Mouse (Mus musculus) midbrain, embryonic 12.5 days (tissue): ENCODE measurements around the gene Amdhd1. TPM values are rescaled to one million over a fixed set of nuclear protein-coding genes. Genes with fewer than 3 reads are reported as not detected.

Source experiments
- ATAC-seq: fragments of 200-750 bp; cut with Nextera tagmentation; 2 replicates; pipeline ENCODE4 v1.8.0; 2017; ENCODE audit warnings: low read depth, moderate TSS enrichment, moderate library complexity; ENCODE audit not compliant: low FRiP score
- H3K27ac ChIP-seq: fragments of 300-500 bp; sonication (generic); replicated peaks from 2 replicates; pipeline ENCODE4 v1.5.1; 2016; ENCODE audit warnings: mild to moderate bottlenecking
- H3K27me3 ChIP-seq: fragments of 300-500 bp; sonication (generic); 2 replicates; pipeline ENCODE4 v1.6.1; 2016; ENCODE audit warnings: mild to moderate bottlenecking
- H3K36me3 ChIP-seq: fragments of 300-500 bp; sonication (generic); 2 replicates; pipeline ENCODE4 v1.6.1; 2016
- H3K4me1 ChIP-seq: fragments of 300-500 bp; sonication (generic); 2 replicates; pipeline ENCODE4 v1.6.1; 2016
- H3K4me2 ChIP-seq: fragments of 300-500 bp; sonication (generic); replicated peaks from 2 replicates; pipeline ENCODE4 v1.6.1; 2016; ENCODE audit warnings: mild to moderate bottlenecking, moderate library complexity
- H3K4me3 ChIP-seq: fragments of 300-500 bp; sonication (generic); 2 replicates; pipeline ENCODE4 v1.5.1; 2016; ENCODE audit warnings: mild to moderate bottlenecking
- H3K9ac ChIP-seq: fragments of 300-500 bp; sonication (generic); replicated peaks from 2 replicates; pipeline ENCODE4 v1.6.1; 2016; ENCODE audit warnings: mild to moderate bottlenecking, moderate library complexity
- H3K9me3 ChIP-seq: fragments of 300-500 bp; sonication (generic); 2 replicates; pipeline ENCODE4 v1.6.1; 2016; ENCODE audit warnings: mild to moderate bottlenecking
- WGBS: fragments of 180-500 bp; shearing (Covaris S2); methylation state at CpG from one replicate; pipeline ENCODE4 v1.1.7; 2016; 5-methylcytosine and 5-hydroxymethylcytosine counted together
- polyA plus RNA-seq: library from polyadenylated mRNA; unstranded; fragments of >200 nt; fragmentation: Nextera tagmentation; extraction: Ambion mirVana; gene quantifications from 2 replicates; pipeline ENCODE4 v1.2.1, GENCODE M21; 2016

Amdhd1 gene
- polyA plus RNA-seq, 1 experiment from 2014 or later: not detected

- H3K9me3 ChIP-seq: no peaks in the 10 kb centered on the region
- H3K4me3 ChIP-seq: no peak overlapping the region
- no peaks in the 10 kb centered on the region for H3K36me3 ChIP-seq
- no peak overlapping the region for H3K27ac ChIP-seq
- peaks cover 18% of the 10 kb centered on the region for H3K4me1 ChIP-seq
- WGBS: 94% methylated on average over 2 of the region's 2 CpGs
- H3K27me3 ChIP-seq: peaks cover 45% of the 10 kb centered on the region
- ATAC-seq: no peak
- H3K4me2 ChIP-seq: no peak overlapping the region
- no peak overlapping the region for H3K9ac ChIP-seq
These were observed 1.5 kb downstream of the Amdhd1 start for GRCm38 (mm10) chr10:93538287-93538686.

- Histone ChIP-seq H3K4me3 (no peak overlapping the region), H3K9me3 (peaks cover 6% of the 10 kb centered on the region), H3K27me3 (no peaks in the 10 kb centered on the region), H3K4me1 (no peaks in the 10 kb centered on the region), H3K36me3 (no peaks in the 10 kb centered on the region), H3K4me2 (no peak overlapping the region), H3K9ac (no peak overlapping the region), H3K27ac (no peak overlapping the region)
- 86% methylated on average over 1 of the region's 1 CpGs for WGBS
- ATAC-seq: no peak
These were observed 14.5 kb downstream of the Amdhd1 start for GRCm38 (mm10) chr10:93525329-93525728.

- Histone ChIP-seq H3K36me3 (no peaks in the 10 kb centered on the region), H3K9ac (no peak overlapping the region), H3K9me3 (no peaks in the 10 kb centered on the region), H3K4me2 (no peak overlapping the region), H3K27me3 (no peaks in the 10 kb centered on the region), H3K27ac (no peak overlapping the region), H3K4me3 (no peak overlapping the region), H3K4me1 (no peaks in the 10 kb centered on the region)
- 75% methylated on average over 4 of the region's 4 CpGs for WGBS
- ATAC-seq: no peak
These were observed 18.8 kb downstream of the Amdhd1 start for GRCm38 (mm10) chr10:93520994-93521393.

- Histone ChIP-seq H3K4me1 (no peaks in the 10 kb centered on the region), H3K4me2 (no peak overlapping the region), H3K4me3 (no peak overlapping the region), H3K27me3 (no peaks in the 10 kb centered on the region), H3K27ac (no peak overlapping the region), H3K36me3 (no peaks in the 10 kb centered on the region), H3K9ac (no peak overlapping the region), H3K9me3 (no peaks in the 10 kb centered on the region)
- no peak for ATAC-seq
- WGBS: 93% methylated on average over 5 of the region's 5 CpGs
These were observed 20.1 kb downstream of the Amdhd1 start for GRCm38 (mm10) chr10:93519756-93520155.

GRCm38 (mm10) chr10:93519159-93519558, 20.7 kb downstream of the Amdhd1 start:
- Histone ChIP-seq H3K36me3 (no peaks in the 10 kb centered on the region), H3K4me1 (no peaks in the 10 kb centered on the region), H3K9me3 (no peaks in the 10 kb centered on the region), H3K9ac (no peak overlapping the region), H3K4me2 (no peak overlapping the region), H3K4me3 (no peak overlapping the region), H3K27ac (no peak overlapping the region), H3K27me3 (no peaks in the 10 kb centered on the region)
- ATAC-seq: no peak
- 93% methylated on average over 8 of the region's 8 CpGs for WGBS

- Histone ChIP-seq H3K4me2 (no peak overlapping the region), H3K27ac (no peak overlapping the region), H3K4me3 (no peak overlapping the region), H3K4me1 (no peaks in the 10 kb centered on the region), H3K27me3 (no peaks in the 10 kb centered on the region), H3K9me3 (no peaks in the 10 kb centered on the region), H3K36me3 (no peaks in the 10 kb centered on the region), H3K9ac (no peak overlapping the region)
- no peak for ATAC-seq
- WGBS: 86% methylated on average over 2 of the region's 2 CpGs
These were observed 21.2 kb downstream of the Amdhd1 start for GRCm38 (mm10) chr10:93518620-93519019.

- 91% methylated on average over 4 of the region's 4 CpGs for WGBS
- Histone ChIP-seq H3K4me2 (no peak overlapping the region), H3K9ac (no peak overlapping the region), H3K36me3 (no peaks in the 10 kb centered on the region), H3K27me3 (no peaks in the 10 kb centered on the region), H3K27ac (no peak overlapping the region), H3K4me1 (no peaks in the 10 kb centered on the region), H3K4me3 (no peak overlapping the region), H3K9me3 (no peaks in the 10 kb centered on the region)
- no peak for ATAC-seq
These were observed 21.6 kb downstream of the Amdhd1 start for GRCm38 (mm10) chr10:93518186-93518585.

GRCm38 (mm10) chr10:93517754-93518153, 22.1 kb downstream of the Amdhd1 start:
- 74% methylated on average over 4 of the region's 4 CpGs for WGBS

GRCm38 (mm10) chr10:93515927-93516326, 23.9 kb downstream of the Amdhd1 start:
- 91% methylated on average over 12 of the region's 12 CpGs for WGBS
- Histone ChIP-seq H3K4me3 (no peak overlapping the region), H3K36me3 (no peaks in the 10 kb centered on the region), H3K4me2 (no peak overlapping the region), H3K27me3 (no peaks in the 10 kb centered on the region), H3K27ac (no peak overlapping the region), H3K9me3 (no peaks in the 10 kb centered on the region), H3K9ac (no peak overlapping the region), H3K4me1 (no peaks in the 10 kb centered on the region)
- no peak for ATAC-seq

More at GRCm38 (mm10) chr10:93517754-93518153, 22.1 kb downstream of the Amdhd1 start:
- no peak overlapping the region for H3K9ac ChIP-seq
- no peak overlapping the region for H3K4me3 ChIP-seq
- no peak overlapping the region for H3K4me2 ChIP-seq
- H3K36me3 ChIP-seq: no peaks in the 10 kb centered on the region
- no peaks in the 10 kb centered on the region for H3K27me3 ChIP-seq
- H3K4me1 ChIP-seq: no peaks in the 10 kb centered on the region
- H3K27ac ChIP-seq: no peak overlapping the region
- ATAC-seq: no peak
- H3K9me3 ChIP-seq: no peaks in the 10 kb centered on the region

GRCm38 (mm10) chr10:93515419-93515818, 24.4 kb downstream of the Amdhd1 start:
- no peak for ATAC-seq
- Histone ChIP-seq H3K27me3 (no peaks in the 10 kb centered on the region), H3K9me3 (no peaks in the 10 kb centered on the region), H3K4me2 (no peak overlapping the region), H3K4me3 (no peak overlapping the region), H3K9ac (no peak overlapping the region), H3K4me1 (no peaks in the 10 kb centered on the region), H3K27ac (no peak overlapping the region), H3K36me3 (no peaks in the 10 kb centered on the region)
- WGBS: 24% methylated on average over 1 of the region's 1 CpGs

GRCm38 (mm10) chr10:93509532-93510153, 30.2 kb downstream of the Amdhd1 start:
- Histone ChIP-seq H3K4me3 (no peak overlapping the region), H3K27me3 (no peaks in the 10 kb centered on the region), H3K4me2 (no peak overlapping the region), H3K4me1 (0 out of 2 replicates have a peak, but pooled peaks cover 3% of the 10 kb centered on the region), H3K36me3 (no peaks in the 10 kb centered on the region), H3K9me3 (no peaks in the 10 kb centered on the region), H3K27ac (no peak overlapping the region), H3K9ac (no peak overlapping the region)
- 89% methylated on average over 15 of the region's 15 CpGs for WGBS
- ATAC-seq: no peak

GRCm38 (mm10) chr10:93508383-93508970, 31.4 kb downstream of the Amdhd1 start:
- Histone ChIP-seq H3K9ac (no peak overlapping the region), H3K4me2 (no peak overlapping the region), H3K36me3 (no peaks in the 10 kb centered on the region), H3K4me3 (no peak overlapping the region), H3K27me3 (no peaks in the 10 kb centered on the region), H3K4me1 (0 out of 2 replicates have a peak, but pooled peaks cover 3% of the 10 kb centered on the region), H3K9me3 (no peaks in the 10 kb centered on the region), H3K27ac (no peak overlapping the region)
- no peak for ATAC-seq
- 72% methylated on average over 7 of the region's 7 CpGs for WGBS

- Histone ChIP-seq H3K27ac (no peak overlapping the region), H3K9ac (no peak overlapping the region), H3K27me3 (no peaks in the 10 kb centered on the region), H3K4me2 (no peak overlapping the region), H3K9me3 (no peaks in the 10 kb centered on the region), H3K4me1 (no peaks in the 10 kb centered on the region), H3K4me3 (no peak overlapping the region), H3K36me3 (no peaks in the 10 kb centered on the region)
- no peak for ATAC-seq
- WGBS: 65% methylated on average over 10 of the region's 10 CpGs
These were observed 38.5 kb downstream of the Amdhd1 start for GRCm38 (mm10) chr10:93501346-93501745.
